Mouse (Mus musculus): ENCODE measurements around the gene Olfr1337. TPM values are rescaled to one million over a fixed set of nuclear protein-coding genes. Genes with fewer than 3 reads are reported as not detected.
"Not testable (repeated sequence)": the region's sequence is repeated elsewhere in the genome, so short reads cannot be mapped to it uniquely, and the experiment has no call there.

Gene Olfr1337
- total RNA-seq (2021): not detected

- no peak for DNase-seq
- intact Hi-C loops (cut with DNase I): loop anchor here (10.0 kb wide), 1 partner anchor 48 kb away; the partner anchor contains the start of gene Olfr1339
Measured at GRCm38 (mm10) chr4:118782486-118782885, at the start of gene Olfr1337. Gene Olfr1337, minus strand, starts transcription at chr4:118782586.

- DNase-seq: no peak
- intact Hi-C loops (cut with DNase I): no loop called here
Measured at GRCm38 (mm10) chr4:118818921-118819320, 36.5 kb upstream of the Olfr1337 start.

GRCm38 (mm10) chr4:118809844-118810243, 27.5 kb upstream of the Olfr1337 start, which contains the start of gene Olfr1335:
Gene Olfr1335, minus strand, starts transcription at chr4:118809944.
- intact Hi-C loops (cut with DNase I): no loop called here
- no peak for DNase-seq

GRCm38 (mm10) chr4:118792796-118793195, 10.4 kb upstream of the Olfr1337 start:
- intact Hi-C loops (cut with DNase I): not testable (repeated sequence)
- peak; percentile 7 for DNase-seq

- intact Hi-C loops (cut with DNase I): no loop called here
- no peak for DNase-seq
Measured at GRCm38 (mm10) chr4:118758637-118759036, 23.7 kb downstream of the Olfr1337 start, which contains the start of gene Olfr1338. Gene Olfr1338, minus strand, starts transcription at chr4:118758737.

- DNase-seq: peak; percentile 6
- intact Hi-C loops (cut with DNase I): no loop called here
Measured at GRCm38 (mm10) chr4:118741881-118742280, 40.5 kb downstream of the Olfr1337 start.

GRCm38 (mm10) chr4:118740988-118741698, 41.2 kb downstream of the Olfr1337 start:
- DNase-seq: no peak
- intact Hi-C loops (cut with DNase I): no loop called here

- intact Hi-C loops (cut with DNase I): loop anchor here (10.0 kb wide), 1 partner anchor 45 kb away; the partner anchor contains the start of gene Olfr1337
Measured at GRCm38 (mm10) chr4:118739574-118739973, 42.8 kb downstream of the Olfr1337 start.

GRCm38 (mm10) chr4:118731875-118732274, 50.5 kb downstream of the Olfr1337 start, which contains the start of gene Olfr1339:
Gene Olfr1339, plus strand, starts transcription at chr4:118732175.
- intact Hi-C loops (cut with DNase I): loop anchor here (10.0 kb wide), 1 partner anchor 53 kb away; the partner anchor contains the start of gene Olfr1337

More at GRCm38 (mm10) chr4:118739574-118739973, 42.8 kb downstream of the Olfr1337 start:
- DNase-seq: no peak

More at GRCm38 (mm10) chr4:118731875-118732274, 50.5 kb downstream of the Olfr1337 start, which contains the start of gene Olfr1339:
- DNase-seq: no peak

Other genes starting within 250 kb of the Olfr1337 start
- 1 to 10 TPM in 1 of 2 experiments, under 1 TPM in 1; 0.34 to 1.0 TPM for gene Tmem125, start 238.5 kb downstream of the Olfr1337 start, total RNA-seq (2021)
- gene Cfap57, start 161.8 kb downstream of the Olfr1337 start, total RNA-seq (2021): 1 to 10 TPM in 1 of 2 experiments, under 1 TPM in 1; 0.97 to 1.3 TPM
- gene Ebna1bp2, start 161.8 kb downstream of the Olfr1337 start, total RNA-seq (2021): 10 to 100 TPM; 72.4 to 76.5 TPM
- not detected for gene Olfr62, start 123.6 kb downstream of the Olfr1337 start, total RNA-seq (2021)
- not detected for gene Olfr1342, start 89.8 kb downstream of the Olfr1337 start, total RNA-seq (2021)
- not detected for gene Olfr1341, start 79.1 kb downstream of the Olfr1337 start, total RNA-seq (2021)
- not detected for gene Olfr1340, start 62.4 kb downstream of the Olfr1337 start, total RNA-seq (2021)
- not detected for gene Olfr1339, start 50.4 kb downstream of the Olfr1337 start, total RNA-seq (2021)
- gene Olfr1338, start 23.8 kb downstream of the Olfr1337 start, total RNA-seq (2021): not detected
- gene Olfr1335, start 27.4 kb upstream of the Olfr1337 start, total RNA-seq (2021): not detected
- gene Olfr1333, start 53.7 kb upstream of the Olfr1337 start, total RNA-seq (2021): not detected
- not detected for gene Olfr1331, start 82.1 kb upstream of the Olfr1337 start, total RNA-seq (2021)
- gene Olfr1330, start 106.0 kb upstream of the Olfr1337 start, total RNA-seq (2021): not detected
- gene Olfr1329, start 134.9 kb upstream of the Olfr1337 start, total RNA-seq (2021): not detected
- gene Olfr1328, start 156.0 kb upstream of the Olfr1337 start, total RNA-seq (2021): not detected
- not detected for gene Lao1, start 179.0 kb upstream of the Olfr1337 start, total RNA-seq (2021)